Mouse (Mus musculus): Measurements from ENCODE around the gene Slc41a2. TPM values are rescaled to one million over a fixed set of nuclear protein-coding genes. Genes with fewer than 3 reads are reported as not detected.

Gene Slc41a2
- polyA plus RNA-seq, 3 experiments from 2014 or later, result 0.21 to 0.25 TPM; not detected in 1

GRCm38 (mm10) chr10:83220217-83220616 lies 117.5 kb downstream of the Slc41a2 start:
- no peak for ATAC-seq

- no peak for ATAC-seq
Observed at GRCm38 (mm10) chr10:83219729-83220128, 118.0 kb downstream of the Slc41a2 start.

GRCm38 (mm10) chr10:83218778-83219177 lies 118.9 kb downstream of the Slc41a2 start:
- no peak for ATAC-seq

- ATAC-seq, result no peak
Observed at GRCm38 (mm10) chr10:83217256-83217655, 120.4 kb downstream of the Slc41a2 start.

GRCm38 (mm10) chr10:83215559-83215958 lies 122.1 kb downstream of the Slc41a2 start:
- no peak for ATAC-seq

GRCm38 (mm10) chr10:83212618-83213017 lies 125.1 kb downstream of the Slc41a2 start:
- ATAC-seq, result no peak

- no peak for ATAC-seq
Observed at GRCm38 (mm10) chr10:83210968-83211583, 126.6 kb downstream of the Slc41a2 start.

- no peak for ATAC-seq
Observed at GRCm38 (mm10) chr10:83210122-83210521, 127.6 kb downstream of the Slc41a2 start.

- ATAC-seq, result no peak
Observed at GRCm38 (mm10) chr10:83209388-83209787, 128.3 kb downstream of the Slc41a2 start.

- ATAC-seq, result no peak
Observed at GRCm38 (mm10) chr10:83208436-83208835, 129.2 kb downstream of the Slc41a2 start.

- ATAC-seq, result no peak
Observed at GRCm38 (mm10) chr10:83202906-83203702, 134.6 kb downstream of the Slc41a2 start.

- no peak for ATAC-seq
Observed at GRCm38 (mm10) chr10:83201525-83201924, 136.2 kb downstream of the Slc41a2 start.

GRCm38 (mm10) chr10:83199290-83199689 lies 138.4 kb downstream of the Slc41a2 start:
- ATAC-seq, result no peak

- no peak for ATAC-seq
Observed at GRCm38 (mm10) chr10:83198692-83199091, 139.0 kb downstream of the Slc41a2 start.

GRCm38 (mm10) chr10:83197690-83198336 lies 139.9 kb downstream of the Slc41a2 start:
- ATAC-seq, result no peak

- ATAC-seq, result no peak
Observed at GRCm38 (mm10) chr10:83191982-83192381, 145.7 kb downstream of the Slc41a2 start.

GRCm38 (mm10) chr10:83191476-83191875 lies 146.2 kb downstream of the Slc41a2 start:
- no peak for ATAC-seq

GRCm38 (mm10) chr10:83189071-83189470 lies 148.6 kb downstream of the Slc41a2 start:
- ATAC-seq, result no peak

GRCm38 (mm10) chr10:83186984-83187383 lies 150.7 kb downstream of the Slc41a2 start:
- ATAC-seq, result no peak

- ATAC-seq, result no peak
Observed at GRCm38 (mm10) chr10:83186167-83186566, 151.5 kb downstream of the Slc41a2 start.

- no peak for ATAC-seq
Observed at GRCm38 (mm10) chr10:83185121-83185520, 152.6 kb downstream of the Slc41a2 start.

GRCm38 (mm10) chr10:83184480-83185069 lies 153.1 kb downstream of the Slc41a2 start:
- no peak for ATAC-seq

All from inflammation-experienced regulatory T-cells, adult 6 months (primary cell).